ENCODE assay signal across 9 mouse cellular contexts in genomic region chr7:82719285-82719684, GRCm38 (mm10).
A peak's percentile ranks its signal among the peaks of the same experiment; 100 is the strongest.
DNase-seq lines count a peak whose midpoint lies in the region; ATAC-seq and TF ChIP-seq lines count a peak whose summit lies in the region.
"Had no signal": no experiment of that assay in that cellular context is flagged by ENCODE, and none has a peak within 500 bp of the region (broad histone marks: within the 10 kb centered on the region; RNA-seq: fewer than 3 reads in every experiment).

No protein-coding gene starts in this region.

- H3K4me3 ChIP-seq in hindbrain, embryonic 11.5 days (ENCODE audit: low read depth, low read length) = no peak overlapping the region
- no peak overlapping the region for H3K4me3 ChIP-seq in hindbrain, embryonic 10.5 days
- H3K4me3 ChIP-seq in MEL (ENCODE audit: control insufficient read depth in 1 of 2, insufficient read depth in 1 of 2, low read depth in 2 of 2, low read length in 2 of 2) = no peak overlapping the region
- no peak overlapping the region for H3K4me3 ChIP-seq in embryonic facial prominence, embryonic 10.5 days
- H3K4me3 ChIP-seq in midbrain, embryonic 14.5 days (replicated peaks; ENCODE audit: low read depth, low read length) = no peak overlapping the region
- H3K4me3 ChIP-seq: limb, embryonic 13.5 days had no signal

- no peak for TF ChIP-seq POLR2A in MEL (IDR thresholded peaks at IDR 0.05; ENCODE audit: control insufficient read depth in 1 of 2, insufficient read depth in 1 of 2, low read depth in 1 of 2, low read length in 2 of 2, poor library complexity in 1 of 2)

- peak; percentile 53 for ATAC-seq in hindbrain, embryonic 11.5 days (ENCODE audit: low FRiP score)
- ATAC-seq in midbrain, embryonic 14.5 days (ENCODE audit: low FRiP score, low TSS enrichment) = no peak

- no peak for TF ChIP-seq RAD21 in MEL (IDR thresholded peaks at IDR 0.05; ENCODE audit: low read depth, low read length)

- WGBS in hindbrain, embryonic 11.5 days = 81% methylated on average over 5 of the region's 5 CpGs
- WGBS in hindbrain, embryonic 10.5 days = 85% methylated on average over 5 of the region's 5 CpGs
- WGBS in embryonic facial prominence, embryonic 10.5 days = 74% methylated on average over 5 of the region's 5 CpGs
- WGBS in midbrain, embryonic 14.5 days = 66% methylated on average over 5 of the region's 5 CpGs

- H3K27me3 ChIP-seq in hindbrain, embryonic 11.5 days (ENCODE audit: control insufficient read depth, insufficient read depth, low read length) = no peaks in the 10 kb centered on the region
- no peaks in the 10 kb centered on the region for H3K27me3 ChIP-seq in hindbrain, embryonic 10.5 days (ENCODE audit: insufficient read depth, poor library complexity, severe bottlenecking)
- H3K27me3 ChIP-seq in MEL (ENCODE audit: control insufficient read depth in 1 of 2, insufficient read depth in 2 of 2, low read length in 2 of 2) = no peaks in the 10 kb centered on the region
- H3K27me3 ChIP-seq in embryonic facial prominence, embryonic 10.5 days (replicated peaks; ENCODE audit: low read depth, poor library complexity, severe bottlenecking) = no peaks in the 10 kb centered on the region
- H3K27me3 ChIP-seq in midbrain, embryonic 14.5 days (ENCODE audit: control insufficient read depth, insufficient read depth, low read length) = no peaks in the 10 kb centered on the region
- H3K27me3 ChIP-seq: limb, embryonic 13.5 days had no signal

- no peaks in the 10 kb centered on the region for H3K36me3 ChIP-seq in hindbrain, embryonic 11.5 days (ENCODE audit: control insufficient read depth, insufficient read depth, low read length)
- H3K36me3 ChIP-seq in hindbrain, embryonic 10.5 days = no peaks in the 10 kb centered on the region
- no peaks in the 10 kb centered on the region for H3K36me3 ChIP-seq in MEL (ENCODE audit: control insufficient read depth in 1 of 2, insufficient read depth in 2 of 2, low read length in 2 of 2)
- H3K36me3 ChIP-seq in embryonic facial prominence, embryonic 10.5 days (replicated peaks) = no peaks in the 10 kb centered on the region
- H3K36me3 ChIP-seq in midbrain, embryonic 14.5 days (ENCODE audit: control insufficient read depth, insufficient read depth, low read length) = no peaks in the 10 kb centered on the region
- H3K36me3 ChIP-seq: limb, embryonic 13.5 days had no signal

- H3K79me2 ChIP-seq in MEL (ENCODE audit: control insufficient read depth, insufficient read depth, low read length, poor library complexity) = no peaks in the 10 kb centered on the region

- H3K4me2 ChIP-seq in hindbrain, embryonic 11.5 days (replicated peaks; ENCODE audit: low read depth, low read length) = no peak overlapping the region
- no peak overlapping the region for H3K4me2 ChIP-seq in midbrain, embryonic 14.5 days (ENCODE audit: low read length)
- H3K4me2 ChIP-seq: limb, embryonic 13.5 days had no signal

- TF ChIP-seq EP300 in MEL (IDR thresholded peaks at IDR 0.05; ENCODE audit: low read depth in 1 of 2, low read length in 2 of 2) = no peak

- H3K9ac ChIP-seq in hindbrain, embryonic 11.5 days (ENCODE audit: low read depth, low read length) = no peak overlapping the region
- H3K9ac ChIP-seq in MEL (ENCODE audit: control insufficient read depth, low read depth, low read length, poor library complexity, severe bottlenecking) = no peak overlapping the region
- H3K9ac ChIP-seq in midbrain, embryonic 14.5 days (replicated peaks; ENCODE audit: low read length) = no peak overlapping the region
- H3K9ac ChIP-seq: limb, embryonic 13.5 days had no signal

- no peak overlapping the region for H3K27ac ChIP-seq in hindbrain, embryonic 11.5 days (ENCODE audit: low read depth, low read length)
- no peak overlapping the region for H3K27ac ChIP-seq in hindbrain, embryonic 10.5 days
- no peak overlapping the region for H3K27ac ChIP-seq in MEL (ENCODE audit: control insufficient read depth, low read depth, low read length)
- H3K27ac ChIP-seq in embryonic facial prominence, embryonic 10.5 days (replicated peaks) = peak overlapping the region; percentile 75
- peak overlapping the region; percentile 52; the same call in 1 of the 2 replicates for H3K27ac ChIP-seq in midbrain, embryonic 14.5 days (replicated peaks; ENCODE audit: low read depth, low read length)

- DNase-seq in hindbrain, embryonic 11.5 days (ENCODE audit: low spot score) = no peak
- DNase-seq in hindbrain, embryonic 10.5 days (ENCODE audit: low spot score) = no peak
- DNase-seq in MEL (ENCODE audit: low read depth, low spot score) = no peak
- DNase-seq in embryonic facial prominence, embryonic 10.5 days (ENCODE audit: low spot score) = peak; percentile 57
- DNase-seq in midbrain, embryonic 14.5 days = peak; percentile 75
- DNase-seq in layer of hippocampus, adult 8-10 months (ENCODE audit: low spot score in 2 of 2) = no peak
- no peak for DNase-seq in layer of hippocampus, adult 9-11 months
- DNase-seq in thymus, adult 18-20 months = no peak

- H3K4me1 ChIP-seq in hindbrain, embryonic 11.5 days (replicated peaks; ENCODE audit: control insufficient read depth, insufficient read depth, low read length) = no peaks in the 10 kb centered on the region
- peaks cover 37% of the 10 kb centered on the region for H3K4me1 ChIP-seq in hindbrain, embryonic 10.5 days (replicated peaks)
- H3K4me1 ChIP-seq in MEL (ENCODE audit: control insufficient read depth in 1 of 2, insufficient read depth in 2 of 2, low read length in 2 of 2) = no peaks in the 10 kb centered on the region
- peaks cover 89% of the 10 kb centered on the region for H3K4me1 ChIP-seq in embryonic facial prominence, embryonic 10.5 days
- peaks cover 9% of the 10 kb centered on the region; the same call in 1 of the 2 replicates for H3K4me1 ChIP-seq in midbrain, embryonic 14.5 days (ENCODE audit: control insufficient read depth, insufficient read depth, low read length)

- H3K9me3 ChIP-seq in hindbrain, embryonic 11.5 days (ENCODE audit: control insufficient read depth, low read length) = no peaks in the 10 kb centered on the region
- no peaks in the 10 kb centered on the region for H3K9me3 ChIP-seq in hindbrain, embryonic 10.5 days
- H3K9me3 ChIP-seq in MEL (replicated peaks; ENCODE audit: insufficient read depth, low read length) = no peaks in the 10 kb centered on the region
- no peaks in the 10 kb centered on the region for H3K9me3 ChIP-seq in embryonic facial prominence, embryonic 10.5 days
- no peaks in the 10 kb centered on the region for H3K9me3 ChIP-seq in midbrain, embryonic 14.5 days (ENCODE audit: control insufficient read depth, low read length)
- H3K9me3 ChIP-seq: limb, embryonic 13.5 days had no signal

- TF ChIP-seq CTCF in MEL (IDR thresholded peaks at IDR 0.05 in 2 of 3, conservative IDR thresholded peaks at IDR 0.05 in 1 of 3; ENCODE audit: control insufficient read depth in 1 of 3, insufficient read depth in 1 of 3, low read depth in 2 of 3, low read length in 3 of 3, poor library complexity in 1 of 3, severe bottlenecking in 1 of 3) = peak; percentile 9 to 24 (median 10); a peak in 1 of 6 replicates

TF ChIP-seq in MEL, 35 proteins besides CTCF, POLR2A, EP300 and RAD21:
- TF ChIP-seq ETS1 (IDR thresholded peaks at IDR 0.05; ENCODE audit: low read depth, low read length) = no peak
- peak; percentile 31 for TF ChIP-seq SMC3 (IDR thresholded peaks at IDR 0.05; ENCODE audit: low read depth, low read length)

Comparison
In these comparisons a context has a peak if more than half of its experiments do, and no peak if none do; other contexts are left out.
1. DNase-seq: peak in embryonic facial prominence, embryonic 10.5 days (single experiment) and midbrain, embryonic 14.5 days (single experiment); none in hindbrain, embryonic 11.5 days (single experiment), hindbrain, embryonic 10.5 days (single experiment), MEL (single experiment), layer of hippocampus, adult 8-10 months (0 of 2), layer of hippocampus, adult 9-11 months (single experiment) and thymus, adult 18-20 months (0 of 2).
2. H3K27ac ChIP-seq: peak in embryonic facial prominence, embryonic 10.5 days (single experiment) and midbrain, embryonic 14.5 days (single experiment); none in hindbrain, embryonic 11.5 days (single experiment), hindbrain, embryonic 10.5 days (single experiment) and MEL (single experiment).